Mouse (Mus musculus) layer of hippocampus, adult 8-10 months (tissue): ENCODE data around the gene Mst1. TPM values are rescaled to one million over a fixed set of nuclear protein-coding genes. Genes with fewer than 3 reads are reported as not detected.

Source experiments
- DNase-seq, 2 experiments: peaks; one replicate each; pipeline ENCODE4 v3.0.0; 2022; ENCODE audit warnings: low spot score in 2 of 2
- microRNA-seq, 2 experiments: library from miRNA; unstranded; fragments of <30 nt; microRNA quantifications; one replicate each; pipeline ENCODE4 v1.2.0; 2022
- total RNA-seq, 4 experiments: library from RNA; stranded (reverse); gene quantifications; 2 replicates each; pipeline ENCODE4 v1.2.4; 2022

Mst1 gene
- total RNA-seq, 4 experiments from 2014 or later = not detected

DNA sequence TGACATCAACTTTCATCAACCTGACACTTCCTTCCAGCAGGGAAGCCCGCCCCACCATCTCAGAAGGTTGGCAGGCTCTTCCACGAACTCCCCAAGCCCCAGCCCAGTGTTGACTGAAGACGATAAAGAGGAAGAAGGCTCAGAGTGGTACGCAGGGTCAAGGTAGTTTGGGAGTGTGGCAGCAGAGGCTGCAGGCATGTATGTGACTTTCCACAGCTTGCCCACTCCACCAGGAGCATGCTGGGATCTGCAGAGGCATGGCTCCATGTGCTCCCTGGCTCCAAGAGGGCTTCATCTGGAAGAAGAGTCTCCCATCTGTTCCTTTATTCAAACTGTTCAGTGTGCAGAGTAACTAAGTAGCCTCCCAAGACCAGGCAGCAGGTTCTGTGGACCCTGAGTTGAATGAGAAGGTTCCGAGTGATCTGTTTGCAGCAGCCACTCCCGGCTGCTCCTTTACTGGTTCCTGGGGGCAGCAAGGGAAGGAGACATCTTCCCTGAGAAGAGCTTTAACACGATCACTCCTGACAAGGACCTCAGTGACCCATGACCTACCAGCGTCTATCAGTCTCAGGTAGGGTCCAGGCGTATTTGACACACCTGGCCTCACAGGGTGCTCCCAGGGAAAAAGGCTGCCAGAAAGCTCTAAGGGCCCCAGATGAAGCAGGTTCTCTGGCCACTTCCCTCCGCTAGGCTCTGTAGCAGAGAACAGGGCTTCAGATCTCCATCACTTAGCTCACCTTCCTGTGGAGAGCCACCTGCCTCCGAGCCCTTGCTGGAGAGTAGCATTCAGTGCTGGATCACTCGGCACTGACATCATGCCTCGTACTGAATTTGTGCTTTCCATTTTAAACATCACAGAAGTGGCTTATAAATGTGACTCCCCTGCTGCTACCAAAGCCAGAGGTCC is 49.1 kb downstream of the Mst1 start:
- no peak for DNase-seq

DNA sequence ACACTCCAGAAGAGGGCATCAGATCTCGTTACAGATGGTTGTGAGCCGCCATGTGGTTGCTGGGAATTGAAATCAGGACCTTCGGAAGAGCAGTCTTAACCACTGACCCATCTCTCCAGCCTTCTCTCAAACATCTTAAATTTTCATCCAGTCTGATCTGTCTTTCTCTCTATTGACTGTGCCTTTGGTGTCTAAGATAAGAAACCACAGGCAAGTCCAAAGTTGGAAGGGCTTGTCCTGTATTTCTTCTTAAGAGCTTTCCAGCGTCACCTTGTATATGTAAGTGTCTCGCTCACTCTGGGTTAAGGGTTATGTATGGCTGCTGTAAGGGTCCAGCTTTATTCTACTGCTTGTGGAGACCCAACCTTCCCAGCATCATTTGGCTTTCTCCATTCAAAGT is 51.3 kb downstream of the Mst1 start:
- no peak for DNase-seq

DNA sequence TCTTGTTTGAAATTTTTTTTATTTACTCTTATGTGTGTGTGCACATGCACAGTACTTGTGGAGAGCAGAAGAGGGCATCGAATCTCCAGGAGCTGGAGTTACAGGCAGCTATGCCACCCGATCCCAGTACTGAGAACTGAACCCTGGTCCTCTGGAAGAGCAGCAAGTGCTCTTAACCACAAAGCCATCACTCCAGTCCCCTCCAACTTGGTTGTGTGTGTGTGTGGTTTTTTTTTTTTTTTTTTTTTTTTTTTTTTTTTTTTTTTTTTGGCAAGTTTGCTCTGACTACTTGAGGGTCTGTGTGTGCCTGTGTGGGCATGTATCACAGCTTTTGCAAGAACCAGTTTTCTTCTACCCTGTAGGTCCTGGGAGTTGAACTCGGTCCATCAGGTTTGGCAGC is 52.1 kb downstream of the Mst1 start:
- no peak for DNase-seq

DNA sequence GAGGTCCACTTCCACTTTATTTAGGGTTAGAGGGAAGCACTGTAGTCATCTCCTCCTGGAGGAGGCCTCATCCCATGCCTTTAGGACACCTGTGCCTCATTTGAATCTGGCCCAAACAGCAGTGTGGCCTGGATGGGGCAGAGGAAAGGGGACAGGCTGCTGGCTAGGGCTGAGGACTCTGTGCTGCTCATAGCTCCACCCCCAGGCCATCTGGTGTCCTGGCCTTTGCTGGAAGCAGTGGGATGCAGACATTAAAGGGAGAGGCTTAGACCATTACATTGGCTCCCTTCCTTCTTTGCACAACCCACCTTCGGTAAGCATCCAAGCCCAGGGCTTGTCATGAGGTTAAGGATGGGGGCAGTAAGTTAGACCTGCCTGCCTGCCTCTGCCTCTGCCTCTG is 53.2 kb downstream of the Mst1 start:
- no peak for DNase-seq

Small RNAs within 50 kb of the gene (microRNA-seq; reads per million reads assigned to microRNA genes)
- gene Gm47303 (0 to 0.76 reads per million in 2 experiments), gene Mir7088 (0 reads per million in 2 experiments)

Other genes starting within 250 kb of the Mst1 start
- gene Rbm6, start 207.2 kb upstream of the Mst1 start, total RNA-seq = 10 to 100 TPM; 60.2 to 80.8 (median 68.6) TPM
- 10 to 100 TPM; 21.0 to 30.2 (median 27.2) TPM for gene Mon1a, start 192.3 kb upstream of the Mst1 start, total RNA-seq
- gene Mst1r, start 173.6 kb upstream of the Mst1 start, total RNA-seq = 1 to 10 TPM; 1.5 to 3.9 (median 2.5) TPM
- not detected for gene Actl11, start 152.0 kb upstream of the Mst1 start, total RNA-seq
- 100 to 1,000 TPM; 470 to 535 (median 505) TPM for gene Camkv, start 144.8 kb upstream of the Mst1 start, total RNA-seq
- 10 to 100 TPM; 15.2 to 26.6 (median 19.9) TPM for gene Traip, start 130.3 kb upstream of the Mst1 start, total RNA-seq
- gene Uba7, start 104.9 kb upstream of the Mst1 start, total RNA-seq = 10 to 100 TPM in 2 of 4 experiments, 1 to 10 TPM in 2; 5.8 to 14.1 (median 11.1) TPM
- 1 to 10 TPM in 3 of 4 experiments, under 1 TPM in 1; 0.71 to 2.1 (median 1.4) TPM for gene Gm20661, start 97.4 kb upstream of the Mst1 start, total RNA-seq
- gene Inka1, start 94.6 kb upstream of the Mst1 start, total RNA-seq = 10 to 100 TPM in 3 of 4 experiments, 1 to 10 TPM in 1; 9.5 to 14.1 (median 12.0) TPM
- 1 to 10 TPM; 4.0 to 8.2 (median 6.7) TPM for gene Cdhr4, start 87.9 kb upstream of the Mst1 start, total RNA-seq
- gene Gm20662, start 84.1 kb upstream of the Mst1 start, total RNA-seq = 1 to 10 TPM in 2 of 4 experiments, under 1 TPM in 2; 0.78 to 3.9 (median 2.1) TPM
- 100 to 1,000 TPM; 193 to 261 (median 223) TPM for gene Ip6k1, start 77.9 kb upstream of the Mst1 start, total RNA-seq
- 10 to 100 TPM; 17.2 to 21.6 (median 19.2) TPM for gene Gmppb, start 31.2 kb upstream of the Mst1 start, total RNA-seq
- 1 to 10 TPM; 1.2 to 2.3 (median 1.6) TPM for gene Amigo3, start 27.3 kb upstream of the Mst1 start, total RNA-seq
- 100 to 1,000 TPM in 3 of 4 experiments, 10 to 100 TPM in 1; 89.0 to 123 (median 115) TPM for gene Rnf123, start 2.9 kb downstream of the Mst1 start, total RNA-seq
- 10 to 100 TPM; 33.9 to 45.8 (median 35.5) TPM for gene Apeh, start 14.2 kb downstream of the Mst1 start, total RNA-seq
- gene Bsn, start 109.9 kb downstream of the Mst1 start, total RNA-seq = 100 to 1,000 TPM; 192 to 224 (median 203) TPM
- gene Dag1, start 183.5 kb downstream of the Mst1 start, total RNA-seq = 10 to 100 TPM; 70.4 to 75.9 (median 73.9) TPM
- 100 to 1,000 TPM; 106 to 131 (median 116) TPM for gene Nicn1, start 210.0 kb downstream of the Mst1 start, total RNA-seq
- gene Amt, start 216.4 kb downstream of the Mst1 start, total RNA-seq = 10 to 100 TPM; 30.1 to 37.2 (median 34.8) TPM
- 100 to 1,000 TPM; 157 to 186 (median 166) TPM for gene Rhoa, start 225.7 kb downstream of the Mst1 start, total RNA-seq
- gene Tcta, start 225.7 kb downstream of the Mst1 start, total RNA-seq = 10 to 100 TPM; 31.7 to 39.2 (median 36.8) TPM